Mouse (Mus musculus): ENCODE data around the gene Prss32.

Gene Prss32

DNA sequence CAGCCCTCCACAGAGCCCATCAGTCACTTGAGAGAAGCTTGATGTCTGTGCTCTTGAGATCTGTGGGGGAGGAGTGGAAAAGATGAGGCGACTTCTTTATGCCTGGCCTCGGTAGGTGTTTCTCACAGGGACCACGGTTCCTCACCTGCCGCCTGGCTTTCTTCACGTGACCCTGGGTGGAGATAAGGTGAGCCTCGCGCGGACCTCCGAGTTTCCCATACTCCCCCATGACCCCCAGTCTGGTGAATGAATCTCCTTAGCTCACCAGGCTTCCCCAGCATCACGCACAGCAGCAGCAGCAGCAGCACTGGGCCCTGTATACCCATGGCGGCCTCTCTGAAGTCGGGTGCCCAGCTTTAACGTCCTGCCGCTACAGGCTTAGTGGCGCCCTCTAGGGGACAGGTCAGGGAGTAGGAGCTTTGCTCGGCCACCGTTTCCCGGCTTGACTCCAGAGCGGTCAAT, at the start of gene Prss32, which contains the start of gene Prss41:
Prss32 (plus strand) TSS at position 44 of the 462 bp plus-strand sequence.
Prss41 (minus strand) TSS at position 361 of the 462 bp plus-strand sequence.
- DNase-seq (ENCODE audit: low spot score): no peak

- no peak for DNase-seq (ENCODE audit: low spot score)
Measured at GRCm38 (mm10) chr17:23795323-23795722, 48.3 kb upstream of the Prss32 start.

DNA sequence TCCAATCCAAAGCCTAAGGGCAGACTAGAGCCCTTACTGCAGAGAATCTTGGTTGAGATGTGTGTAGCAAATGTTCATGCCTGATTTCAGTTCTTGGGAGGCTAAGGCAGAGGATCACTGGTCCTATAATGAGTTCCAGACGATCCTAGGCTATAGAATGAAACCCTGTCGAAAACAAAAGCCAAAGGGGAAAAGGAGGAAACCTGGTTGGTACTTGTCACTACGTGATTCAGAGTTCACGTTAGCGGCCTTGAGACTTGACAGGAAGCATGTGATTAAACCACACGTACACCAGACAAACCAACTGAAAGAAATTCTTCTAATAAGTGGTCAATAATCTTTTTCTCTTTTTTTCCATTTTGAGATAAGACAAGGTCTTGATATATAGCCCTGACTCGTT, 46.3 kb upstream of the Prss32 start:
- DNase-seq (ENCODE audit: low spot score): no peak

DNA sequence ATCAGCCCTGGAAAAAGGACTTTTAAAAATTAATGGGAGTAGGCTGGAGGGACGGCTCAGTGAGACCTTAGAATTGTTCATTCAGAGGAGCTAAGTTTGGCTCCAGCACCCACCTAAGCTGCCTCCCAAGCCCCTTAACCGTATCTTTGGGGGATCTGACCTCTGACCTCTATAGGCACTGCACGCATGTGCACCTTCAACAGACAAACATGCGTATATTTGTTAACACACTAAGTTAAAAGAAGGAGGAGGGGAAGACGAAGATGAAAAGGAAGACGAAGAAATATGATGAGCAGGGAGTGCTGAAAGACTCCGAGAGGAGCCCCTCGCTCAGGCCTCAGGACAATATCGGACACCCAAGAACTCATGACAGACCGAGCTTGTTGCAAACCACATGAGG, 42.0 kb upstream of the Prss32 start:
- DNase-seq (ENCODE audit: low spot score): no peak

GRCm38 (mm10) chr17:23802746-23803365, 40.8 kb upstream of the Prss32 start:
- DNase-seq (ENCODE audit: low spot score): peak; percentile 98

GRCm38 (mm10) chr17:23803366-23804041, 40.2 kb upstream of the Prss32 start:
- DNase-seq (ENCODE audit: low spot score): peak; percentile 74

GRCm38 (mm10) chr17:23804426-23805085, 39.1 kb upstream of the Prss32 start:
- DNase-seq (ENCODE audit: low spot score): no peak

GRCm38 (mm10) chr17:23806867-23807266, 36.8 kb upstream of the Prss32 start:
- DNase-seq (ENCODE audit: low spot score): no peak

DNA sequence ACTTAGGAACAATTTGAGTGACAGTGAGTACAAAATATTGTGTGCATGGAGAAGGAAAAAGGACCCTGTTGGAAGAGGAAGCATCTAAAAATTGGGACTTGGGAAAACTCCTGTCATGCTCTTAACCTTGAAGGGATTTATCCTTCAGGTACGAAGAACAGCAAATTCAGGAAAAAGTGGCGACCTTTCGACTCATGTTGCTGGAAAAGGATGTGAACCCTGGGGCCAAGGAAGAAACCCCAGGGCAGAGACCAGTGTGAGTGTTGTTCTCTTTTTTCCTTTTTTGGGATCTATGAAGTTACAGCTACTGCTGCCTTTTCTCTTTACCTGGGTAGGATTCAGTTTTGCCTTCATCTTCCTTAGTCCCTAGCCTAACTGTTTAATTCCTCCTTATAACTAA, 35.7 kb upstream of the Prss32 start:
- DNase-seq (ENCODE audit: low spot score): no peak

GRCm38 (mm10) chr17:23815641-23816040, 28.0 kb upstream of the Prss32 start:
- DNase-seq (ENCODE audit: low spot score): no peak

DNA sequence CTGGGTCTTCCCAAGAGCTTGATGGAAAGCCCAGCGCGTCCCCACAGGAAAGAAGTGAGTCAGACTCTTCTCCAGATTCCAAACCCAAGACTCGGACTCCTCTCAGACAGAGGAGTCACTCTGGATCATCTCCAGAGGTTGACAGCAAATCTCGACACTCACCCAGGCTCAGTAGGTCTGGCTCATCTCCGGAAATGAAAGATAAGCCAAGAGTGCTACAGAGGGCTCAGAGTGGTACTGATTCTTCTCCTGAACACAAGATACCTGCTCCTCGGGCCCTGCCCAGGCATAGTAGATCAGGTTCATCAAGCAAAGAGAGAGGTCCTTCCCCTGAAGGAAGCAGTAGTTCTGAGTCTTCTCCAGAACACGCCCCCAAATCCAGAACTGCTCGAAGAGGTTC, 25.1 kb upstream of the Prss32 start:
- no peak for DNase-seq (ENCODE audit: low spot score)

DNA sequence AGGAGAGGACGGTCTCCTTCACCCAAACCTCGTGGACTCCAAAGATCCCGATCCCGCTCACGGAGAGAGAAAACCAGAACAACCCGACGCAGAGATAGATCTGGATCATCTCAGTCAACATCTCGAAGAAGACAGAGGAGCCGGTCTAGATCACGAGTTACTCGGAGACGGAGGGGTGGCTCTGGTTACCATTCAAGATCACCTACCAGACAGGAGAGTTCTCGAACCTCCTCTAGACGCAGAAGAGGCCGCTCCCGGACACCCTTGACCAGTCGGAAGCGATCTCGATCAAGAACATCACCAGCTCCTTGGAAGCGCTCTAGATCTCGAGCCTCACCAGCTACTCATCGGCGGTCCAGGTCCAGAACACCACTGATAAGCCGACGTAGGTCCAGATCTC, 24.4 kb upstream of the Prss32 start:
- DNase-seq (ENCODE audit: low spot score): no peak

GRCm38 (mm10) chr17:23820731-23821130, 22.9 kb upstream of the Prss32 start:
- DNase-seq (ENCODE audit: low spot score): no peak

GRCm38 (mm10) chr17:23822094-23822493, 21.6 kb upstream of the Prss32 start:
- DNase-seq (ENCODE audit: low spot score): no peak

- no peak for DNase-seq (ENCODE audit: low spot score)
Measured at GRCm38 (mm10) chr17:23823018-23823417, 20.6 kb upstream of the Prss32 start.

DNA sequence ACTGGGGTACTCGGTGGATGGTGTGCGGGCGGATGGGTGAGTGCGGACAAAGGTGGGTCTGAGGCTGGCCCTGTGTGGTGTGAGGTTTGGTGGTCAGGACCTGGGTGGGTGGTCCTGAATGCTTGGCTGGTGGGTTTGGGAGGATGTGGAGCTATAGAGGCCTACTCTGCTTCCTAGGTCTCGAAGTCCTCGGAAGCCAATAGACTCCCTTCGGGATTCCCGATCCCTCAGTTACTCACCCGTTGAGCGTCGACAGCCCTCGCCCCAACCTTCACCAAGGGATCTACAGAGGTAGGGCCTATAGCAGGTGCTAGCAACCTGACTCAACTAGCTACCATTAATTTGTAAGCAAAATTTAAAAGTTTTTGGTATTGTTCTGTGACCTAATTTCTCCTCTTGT, 20.0 kb upstream of the Prss32 start:
- no peak for DNase-seq (ENCODE audit: low spot score)

GRCm38 (mm10) chr17:23825591-23825990, 18.1 kb upstream of the Prss32 start:
- no peak for DNase-seq (ENCODE audit: low spot score)

- peak; percentile 62 for DNase-seq (ENCODE audit: low spot score)
Measured at GRCm38 (mm10) chr17:23828271-23829001, 15.2 kb upstream of the Prss32 start.

DNA sequence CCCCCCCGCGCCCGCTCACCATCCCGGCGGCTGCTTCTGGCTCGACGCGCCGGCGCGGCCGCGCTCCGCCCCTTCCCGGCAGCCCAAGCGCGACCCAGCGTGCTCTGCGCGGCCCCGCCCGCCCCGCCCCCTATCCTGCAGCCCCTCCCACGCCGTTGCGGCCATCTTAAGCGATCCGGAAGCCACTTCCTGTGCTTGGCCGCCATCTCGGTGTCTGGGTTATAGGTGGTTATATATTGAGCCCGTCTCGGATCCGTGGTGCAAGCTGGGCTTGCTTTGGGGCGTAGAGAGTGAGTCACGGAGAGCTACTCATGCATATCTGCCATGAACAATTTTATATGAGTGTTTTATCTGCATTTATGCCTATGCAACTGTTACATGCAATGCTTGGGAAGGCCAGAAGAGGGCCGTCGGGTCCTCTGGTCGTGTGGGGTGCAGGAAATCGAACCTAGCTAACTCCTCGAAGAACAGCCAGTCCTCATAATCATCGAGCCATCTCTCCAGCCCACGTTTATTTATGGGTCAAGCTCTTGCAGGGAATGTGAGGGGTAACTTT, 14.5 kb upstream of the Prss32 start, which contains the start of gene Elob:
Elob (minus strand) TSS at position 73 of the 556 bp plus-strand sequence.
- peak; percentile 90 for DNase-seq (ENCODE audit: low spot score)

DNA sequence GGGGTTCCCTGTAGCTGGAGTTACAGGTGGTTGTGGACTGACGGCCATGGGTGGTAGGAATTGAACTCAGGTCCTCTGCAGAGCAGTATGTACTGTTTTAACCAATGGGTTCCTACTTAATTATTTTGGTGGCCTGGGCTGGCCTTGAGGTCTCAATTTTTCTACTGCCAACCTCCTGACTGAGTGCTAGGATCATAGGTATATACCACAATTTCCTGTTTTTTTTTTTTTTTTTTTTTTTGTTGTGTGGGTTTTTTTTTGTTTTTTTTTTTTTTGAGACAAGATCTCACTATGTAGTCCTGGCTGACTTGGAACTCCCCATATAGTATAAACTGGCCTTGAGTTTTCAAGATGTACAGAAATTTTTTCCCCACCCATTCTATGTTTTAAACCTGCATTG, 12.5 kb upstream of the Prss32 start:
- no peak for DNase-seq (ENCODE audit: low spot score)

- DNase-seq (ENCODE audit: low spot score): no peak
Measured at GRCm38 (mm10) chr17:23836006-23836575, 7.6 kb upstream of the Prss32 start, which contains the start of gene Prss33. Gene Prss33, minus strand, starts transcription at chr17:23836056.

DNA sequence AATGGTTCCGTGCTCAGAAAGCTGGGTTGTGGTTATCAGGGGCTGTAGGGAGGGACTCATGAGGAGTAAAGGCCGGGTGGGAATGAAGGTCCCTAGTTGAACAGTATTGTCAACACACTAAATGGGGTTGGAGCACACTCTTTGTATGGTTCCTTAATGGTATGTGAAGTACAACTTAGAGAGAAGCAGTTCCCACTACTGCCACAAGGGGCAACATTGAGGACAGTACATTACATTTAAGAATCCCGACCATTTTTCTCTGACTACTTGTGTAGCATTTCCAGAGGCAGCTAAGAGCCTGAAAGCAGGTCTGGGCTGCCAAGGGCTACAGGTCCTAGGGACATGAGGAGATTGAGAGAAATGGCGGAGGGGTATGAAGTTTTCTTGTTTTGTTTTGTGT, 2.5 kb upstream of the Prss32 start:
- peak; percentile 72 for DNase-seq (ENCODE audit: low spot score)

Data from layer of hippocampus, adult 11-12 months (tissue).